In genomic region chr15:100870775-100871106, GRCm38 (mm10) we compare ENCODE assay signal across 9 mouse cellular contexts. TPM values are rescaled to one million over a fixed set of nuclear protein-coding genes. Genes with fewer than 3 reads are reported as not detected.
DNase-seq lines count a peak whose midpoint lies in the region; ATAC-seq and TF ChIP-seq lines count a peak whose summit lies in the region.
"Had no signal": no experiment of that assay in that cellular context is flagged by ENCODE, and none has a peak within 500 bp of the region (broad histone marks: within the 10 kb centered on the region; RNA-seq: fewer than 3 reads in every experiment).

No protein-coding gene starts in this region.

- no peaks in the 10 kb centered on the region for H3K9me3 ChIP-seq in lung, embryonic 14.5 days (ENCODE audit: low read depth, low read length)
- H3K9me3 ChIP-seq in forebrain, embryonic 13.5 days (replicated peaks): peaks cover 3% of the 10 kb centered on the region; the same call in 1 of the 2 replicates
- no peaks in the 10 kb centered on the region; the same call in 1 of the 2 replicates for H3K9me3 ChIP-seq in midbrain, embryonic 16.5 days (replicated peaks; ENCODE audit: control insufficient read depth, low read length, poor library complexity, severe bottlenecking)

- peak overlapping the region; percentile 62 for H3K4me3 ChIP-seq in lung, embryonic 14.5 days (ENCODE audit: low read depth, low read length)
- H3K4me3 ChIP-seq in forebrain, embryonic 13.5 days: peak overlapping the region; percentile 84
- H3K4me3 ChIP-seq in midbrain, embryonic 16.5 days (ENCODE audit: low read depth, low read length): peak overlapping the region; percentile 91

- no peak for TF ChIP-seq CTCF in lung, embryonic 14.5 days (IDR thresholded peaks at IDR 0.05; ENCODE audit: low read depth)

- peak overlapping the region; percentile 40 for H3K9ac ChIP-seq in lung, embryonic 14.5 days
- peak overlapping the region; percentile 90 for H3K9ac ChIP-seq in forebrain, embryonic 13.5 days
- H3K9ac ChIP-seq in midbrain, embryonic 16.5 days (ENCODE audit: low read depth, low read length): peak overlapping the region; percentile 96

- peak; percentile 75; the same call in 1 of the 2 replicates for ATAC-seq in lung, embryonic 14.5 days (ENCODE audit: insufficient read depth)
- peak; percentile 56; the same call in 1 of the 2 replicates for ATAC-seq in cerebellum, adult (ENCODE audit: insufficient number of reproducible peaks, low FRiP score, low TSS enrichment)
- peak; percentile 73 for ATAC-seq in forebrain, embryonic 13.5 days
- peak; percentile 50 for ATAC-seq in midbrain, embryonic 16.5 days
- no peak for ATAC-seq in activated CD4-positive, CD25-positive, alpha-beta regulatory T cell, adult 4 months
- ATAC-seq in megakaryocyte, adult 5-6 weeks (ENCODE audit: poor library complexity, severe bottlenecking): no peak

- peak; percentile 77 for DNase-seq in lung, embryonic 14.5 days
- DNase-seq in lung, postnatal 10 days: no peak
- peak; percentile 62 to 66 for DNase-seq in layer of hippocampus, postnatal 36 days

- no peaks in the 10 kb centered on the region for H3K36me3 ChIP-seq in lung, embryonic 14.5 days (ENCODE audit: insufficient read depth)
- no peaks in the 10 kb centered on the region for H3K36me3 ChIP-seq in forebrain, embryonic 13.5 days (ENCODE audit: poor library complexity, severe bottlenecking)
- H3K36me3 ChIP-seq in midbrain, embryonic 16.5 days (ENCODE audit: control insufficient read depth, insufficient read depth, low read length): no peaks in the 10 kb centered on the region

- H3K4me1 ChIP-seq in lung, embryonic 14.5 days (ENCODE audit: insufficient read depth): no peaks in the 10 kb centered on the region
- peaks cover 30% of the 10 kb centered on the region for H3K4me1 ChIP-seq in forebrain, embryonic 13.5 days
- peaks cover 28% of the 10 kb centered on the region for H3K4me1 ChIP-seq in midbrain, embryonic 16.5 days (ENCODE audit: control insufficient read depth, insufficient read depth, low read length)

- H3K27ac ChIP-seq in lung, embryonic 14.5 days (ENCODE audit: low read depth): no peak overlapping the region
- peak overlapping the region; percentile 81 for H3K27ac ChIP-seq in forebrain, embryonic 13.5 days
- peak overlapping the region; percentile 88 for H3K27ac ChIP-seq in midbrain, embryonic 16.5 days (ENCODE audit: low read length)

- peak overlapping the region; percentile 80 for H3K4me2 ChIP-seq in lung, embryonic 14.5 days
- peak overlapping the region; percentile 89 for H3K4me2 ChIP-seq in forebrain, embryonic 13.5 days
- H3K4me2 ChIP-seq in midbrain, embryonic 16.5 days (ENCODE audit: low read length): peak overlapping the region; percentile 82

- peaks cover 59% of the 10 kb centered on the region for H3K27me3 ChIP-seq in lung, embryonic 14.5 days (ENCODE audit: insufficient read depth, low read length)
- peaks cover 20% of the 10 kb centered on the region for H3K27me3 ChIP-seq in forebrain, embryonic 13.5 days
- peaks cover 6% of the 10 kb centered on the region; the same call in 1 of the 2 replicates for H3K27me3 ChIP-seq in midbrain, embryonic 16.5 days (ENCODE audit: control insufficient read depth, insufficient read depth, low read depth, low read length)

- WGBS in lung, embryonic 14.5 days: under 1% methylated on average over 40 of the region's 69 CpGs
- 3% methylated on average over 8 of the region's 69 CpGs for WGBS in forebrain, embryonic 13.5 days
- 4% methylated on average over 12 of the region's 69 CpGs for WGBS in midbrain, embryonic 16.5 days

RNA-seq across cellular contexts. Expression of gene Scn8a, which starts 1.1 kb away (rescaled TPM):
- polyA plus RNA-seq in lung, embryonic 14.5 days (2014; fragmentation: Nextera tagmentation; extraction: Ambion mirVana): 1.3 and 2.6 TPM in 2 replicates
- polyA plus RNA-seq in forebrain, embryonic 13.5 days (2015; fragmentation: Nextera tagmentation; extraction: Ambion mirVana): 13.3 and 17.1 TPM in 2 replicates
- total RNA-seq in layer of hippocampus, postnatal 36 days (2021): 100 to 1,000 TPM; 223 to 249 TPM
- 18.1 and 24.4 TPM in 2 replicates for polyA plus RNA-seq in midbrain, embryonic 16.5 days (2015; fragmentation: Nextera tagmentation; extraction: Ambion mirVana)
- polyA plus RNA-seq in activated CD4-positive, CD25-positive, alpha-beta regulatory T cell, adult 4 months (2017; shearing (Covaris generic)): 1 to 10 TPM in 1 of 2 experiments, under 1 TPM in 1; 0.52 to 2.2 TPM
- not detected in 2 replicates for total RNA-seq in megakaryocyte, adult 5-6 weeks (2015)
- total RNA-seq in megakaryocyte, adult 5-6 weeks (2017): under 0.01 TPM in 1 of 2 replicates, not detected in the other
- total RNA-seq: common myeloid progenitor, adult 5-6 weeks had no signal

Comparison
In these comparisons a context has a peak if more than half of its experiments do, and no peak if none do; other contexts are left out.
1. ATAC-seq: peak in lung, embryonic 14.5 days (single experiment), cerebellum, adult (single experiment), forebrain, embryonic 13.5 days (single experiment) and midbrain, embryonic 16.5 days (single experiment); none in activated CD4-positive, CD25-positive, alpha-beta regulatory T cell, adult 4 months (single experiment) and megakaryocyte, adult 5-6 weeks (single experiment).
2. H3K9ac ChIP-seq: peak in every context shown above with its lines; median percentile 96 in midbrain, embryonic 16.5 days; 90 in forebrain, embryonic 13.5 days; 40 in lung, embryonic 14.5 days.
3. Peak in every context shown above with its lines, with median percentiles within 50 percentile points of each other: H3K4me2 ChIP-seq and H3K4me3 ChIP-seq.